Mouse (Mus musculus): ENCODE data around the gene Tbc1d16.

- TF ChIP-seq POLR2A (IDR thresholded peaks at IDR 0.05; ENCODE audit: low read depth, low read length) = no peak
- no peak for TF ChIP-seq CTCF (IDR thresholded peaks at IDR 0.05; ENCODE audit: extremely low read depth, insufficient read depth, insufficient read length, insufficient replicate concordance)
Observed at GRCm38 (mm10) chr11:119215905-119216507, 12.3 kb downstream of the Tbc1d16 start.

Data from spleen, adult 2 months (tissue).